Mouse (Mus musculus): ENCODE results near the gene Prox1. TPM values are rescaled to one million over a fixed set of nuclear protein-coding genes. Genes with fewer than 3 reads are reported as not detected.

Gene Prox1
- total and polyA plus RNA-seq, 2 experiments from 2014 or later, result 3.8 to 8.4 TPM

DNA sequence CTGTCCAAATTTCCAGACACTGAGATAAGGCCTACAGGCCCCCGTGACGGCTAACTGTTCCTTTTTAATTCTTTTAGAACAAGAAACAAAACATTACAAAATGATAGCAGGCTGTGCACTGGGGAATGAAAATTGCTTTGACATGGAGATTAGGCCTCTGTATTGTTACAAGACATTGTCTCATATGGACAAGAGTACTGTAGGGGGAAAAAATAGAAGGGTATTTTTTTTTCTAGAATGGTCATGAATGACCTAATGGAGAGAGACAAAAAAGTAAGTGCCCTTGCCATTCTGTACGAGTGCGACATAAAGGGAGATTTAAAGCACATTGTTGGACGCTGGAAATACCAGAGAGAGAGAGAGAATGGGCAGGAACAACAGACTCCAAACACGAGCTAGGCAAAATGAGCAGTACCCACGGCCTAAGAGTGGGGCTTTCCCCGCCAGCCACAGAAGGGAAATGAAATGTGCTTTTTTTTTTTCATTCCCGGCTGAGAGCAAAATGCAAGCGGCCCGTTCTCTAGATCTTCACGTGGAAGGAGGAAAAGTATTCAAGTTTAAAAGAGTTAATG, 21.8 kb downstream of the Prox1 start:
- Histone ChIP-seq H3K4me3 (ENCODE audit: low read length) (no peak overlapping the region), H3K9ac (replicated peaks; ENCODE audit: low read length) (no peak overlapping the region), H3K9me3 (ENCODE audit: low read length) (no peaks in the 10 kb centered on the region), H3K4me1 (ENCODE audit: insufficient read depth, low read length) (no peaks in the 10 kb centered on the region), H3K36me3 (ENCODE audit: insufficient read depth, low read length) (no peaks in the 10 kb centered on the region), H3K27me3 (ENCODE audit: insufficient read depth, low read length) (peaks cover 5% of the 10 kb centered on the region; the same call in 1 of the 2 replicates), H3K4me2 (ENCODE audit: low read depth, low read length) (peak overlapping the region; percentile 34), H3K27ac (no peak overlapping the region)
- ATAC-seq, result no peak
- no peak for TF ChIP-seq CTCF (IDR thresholded peaks at IDR 0.05; ENCODE audit: low read depth)
- 26% methylated on average over 12 of the region's 12 CpGs for WGBS
- DNase-seq (ENCODE audit: low spot score), result no peak

DNA sequence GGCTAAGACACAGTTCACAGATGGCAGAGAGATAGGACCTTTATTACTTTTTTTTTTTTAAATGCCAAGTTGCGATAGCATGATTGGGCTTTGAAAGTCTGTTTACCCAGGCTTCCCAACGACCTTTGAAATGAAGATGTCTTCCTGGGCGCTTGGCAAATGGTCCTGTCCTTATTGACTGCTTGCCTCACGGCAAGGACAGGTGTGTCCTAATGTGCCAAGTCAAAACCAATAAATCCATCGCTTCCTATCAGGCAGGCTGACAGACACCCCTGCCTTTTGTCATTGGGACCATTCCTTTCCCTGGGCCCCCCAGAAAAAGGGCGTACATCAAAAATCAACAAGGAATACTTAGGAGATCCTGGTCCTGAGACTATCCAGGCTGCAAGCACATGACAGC, 22.7 kb downstream of the Prox1 start:
- WGBS, result 77% methylated on average over 6 of the region's 6 CpGs
- Histone ChIP-seq H3K4me3 (ENCODE audit: low read length) (no peak overlapping the region), H3K27me3 (ENCODE audit: insufficient read depth, low read length) (peaks cover 5% of the 10 kb centered on the region; the same call in 1 of the 2 replicates), H3K9me3 (ENCODE audit: low read length) (no peaks in the 10 kb centered on the region), H3K9ac (replicated peaks; ENCODE audit: low read length) (no peak overlapping the region), H3K27ac (no peak overlapping the region), H3K4me2 (ENCODE audit: low read depth, low read length) (no peak overlapping the region), H3K36me3 (ENCODE audit: insufficient read depth, low read length) (no peaks in the 10 kb centered on the region), H3K4me1 (ENCODE audit: insufficient read depth, low read length) (no peaks in the 10 kb centered on the region)
- DNase-seq (ENCODE audit: low spot score) (no peak), ATAC-seq (no peak)
- no peak for TF ChIP-seq CTCF (IDR thresholded peaks at IDR 0.05; ENCODE audit: low read depth)

DNA sequence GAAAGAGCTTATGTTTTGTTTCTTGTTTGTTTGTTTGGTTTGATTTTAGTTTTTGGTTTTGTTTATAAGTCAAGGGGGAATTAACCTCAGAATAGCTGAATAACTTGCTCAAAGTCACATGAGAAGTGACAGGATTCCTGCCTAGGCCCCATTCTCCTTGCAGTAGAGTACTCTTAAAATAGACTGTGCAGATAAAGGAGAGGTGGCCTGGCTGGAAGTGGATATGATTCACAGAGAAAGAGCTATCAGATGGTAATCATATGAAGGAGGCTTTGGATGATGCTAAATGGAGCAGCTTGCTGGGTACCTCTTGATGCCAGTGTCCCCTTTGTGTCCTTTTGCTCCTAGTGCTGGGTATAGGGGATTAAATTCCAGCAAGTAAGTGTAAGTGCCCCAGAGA, 26.1 kb downstream of the Prox1 start:
- DNase-seq (ENCODE audit: low spot score), result no peak
- no peak for TF ChIP-seq CTCF (IDR thresholded peaks at IDR 0.05; ENCODE audit: low read depth)
- H3K27ac ChIP-seq, result no peak overlapping the region
- peaks cover 4% of the 10 kb centered on the region; the same call in 1 of the 2 replicates for H3K4me1 ChIP-seq (ENCODE audit: insufficient read depth, low read length)
- no peaks in the 10 kb centered on the region for H3K36me3 ChIP-seq (ENCODE audit: insufficient read depth, low read length)
- no peak overlapping the region for H3K9ac ChIP-seq (replicated peaks; ENCODE audit: low read length)
- no peak for ATAC-seq
- H3K9me3 ChIP-seq (ENCODE audit: low read length), result no peaks in the 10 kb centered on the region
- H3K4me2 ChIP-seq (ENCODE audit: low read depth, low read length), result no peak overlapping the region
- no peaks in the 10 kb centered on the region for H3K27me3 ChIP-seq (ENCODE audit: insufficient read depth, low read length)
- H3K4me3 ChIP-seq (ENCODE audit: low read length), result no peak overlapping the region

DNA sequence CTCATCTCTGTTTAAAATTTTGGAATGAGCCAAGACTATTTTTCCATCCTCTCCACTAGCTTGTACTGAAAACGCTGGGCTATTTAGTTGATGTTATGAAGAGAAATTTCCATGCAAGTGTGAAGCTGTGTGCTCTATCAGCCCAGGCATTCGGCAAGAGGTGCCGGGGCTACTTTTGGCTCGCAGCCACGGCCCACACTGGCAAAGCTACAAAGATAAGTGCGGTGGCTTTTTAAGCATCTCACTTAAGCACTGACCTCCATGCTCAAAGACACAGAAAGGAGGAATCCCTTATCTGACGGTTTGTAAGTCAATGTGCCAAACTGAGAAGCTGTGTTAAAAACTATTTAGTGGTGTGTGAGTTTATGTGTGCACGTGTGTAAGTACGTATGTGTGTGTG, 26.9 kb downstream of the Prox1 start:
- TF ChIP-seq CTCF (IDR thresholded peaks at IDR 0.05; ENCODE audit: low read depth), result no peak
- no peak overlapping the region for H3K9ac ChIP-seq (replicated peaks; ENCODE audit: low read length)
- no peak overlapping the region for H3K4me2 ChIP-seq (ENCODE audit: low read depth, low read length)
- DNase-seq (ENCODE audit: low spot score) (no peak), ATAC-seq (no peak)
- no peaks in the 10 kb centered on the region for H3K9me3 ChIP-seq (ENCODE audit: low read length)
- no peaks in the 10 kb centered on the region for H3K27me3 ChIP-seq (ENCODE audit: insufficient read depth, low read length)
- H3K4me3 ChIP-seq (ENCODE audit: low read length), result no peak overlapping the region
- no peaks in the 10 kb centered on the region for H3K36me3 ChIP-seq (ENCODE audit: insufficient read depth, low read length)
- no peak overlapping the region for H3K27ac ChIP-seq
- peaks cover 4% of the 10 kb centered on the region; the same call in 1 of the 2 replicates for H3K4me1 ChIP-seq (ENCODE audit: insufficient read depth, low read length)
- 66% methylated on average over 9 of the region's 9 CpGs for WGBS

DNA sequence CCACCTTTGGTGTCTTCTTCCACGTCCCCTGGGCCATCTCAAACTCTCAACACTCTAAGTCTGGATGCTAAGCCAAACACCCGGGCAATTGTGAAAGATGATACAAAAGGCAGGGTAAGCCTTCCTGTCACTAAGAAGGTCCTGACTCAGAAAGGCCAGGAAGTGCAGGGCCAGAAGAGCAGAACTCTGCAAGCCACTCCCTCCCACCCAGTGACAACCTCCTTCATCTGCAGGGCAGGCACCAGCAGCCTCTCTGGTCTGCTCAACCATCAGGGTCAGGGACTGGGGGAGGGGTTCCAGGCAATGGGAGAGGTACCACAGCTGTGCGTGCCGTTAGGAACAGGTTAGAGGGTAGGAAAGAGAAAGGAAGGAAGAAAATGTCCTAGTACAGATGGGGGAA, 27.9 kb downstream of the Prox1 start:
- Histone ChIP-seq H3K27ac (no peak overlapping the region), H3K27me3 (ENCODE audit: insufficient read depth, low read length) (no peaks in the 10 kb centered on the region), H3K9ac (replicated peaks; ENCODE audit: low read length) (no peak overlapping the region), H3K4me2 (ENCODE audit: low read depth, low read length) (no peak overlapping the region), H3K4me1 (ENCODE audit: insufficient read depth, low read length) (peaks cover 10% of the 10 kb centered on the region), H3K9me3 (ENCODE audit: low read length) (no peaks in the 10 kb centered on the region), H3K4me3 (ENCODE audit: low read length) (no peak overlapping the region), H3K36me3 (ENCODE audit: insufficient read depth, low read length) (no peaks in the 10 kb centered on the region)
- no peak for TF ChIP-seq CTCF (IDR thresholded peaks at IDR 0.05; ENCODE audit: low read depth)
- ATAC-seq, result no peak
- 58% methylated on average over 4 of the region's 4 CpGs for WGBS
- no peak for DNase-seq (ENCODE audit: low spot score)

DNA sequence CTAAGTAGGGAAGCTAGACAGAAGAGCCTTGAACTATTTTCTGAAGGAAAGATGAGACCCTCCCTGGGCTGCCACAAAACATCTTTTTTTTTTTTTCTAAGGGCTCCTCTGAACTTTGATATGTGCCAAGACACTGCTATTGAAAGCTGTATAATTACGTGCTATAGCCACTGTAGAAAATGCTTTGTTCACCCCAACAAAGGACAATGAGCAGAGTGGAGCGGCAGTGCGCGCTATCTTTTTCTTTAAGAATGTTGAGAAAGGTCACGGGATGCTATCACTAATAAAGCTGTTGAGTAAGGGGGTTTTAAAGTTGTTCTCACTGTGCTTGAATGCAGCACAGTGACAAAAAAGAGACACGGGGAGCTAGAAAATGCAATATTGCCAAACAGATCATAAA, 30.0 kb downstream of the Prox1 start:
- no peak for TF ChIP-seq CTCF (IDR thresholded peaks at IDR 0.05; ENCODE audit: low read depth)
- H3K9ac ChIP-seq (replicated peaks; ENCODE audit: low read length), result no peak overlapping the region
- DNase-seq (ENCODE audit: low spot score) (no peak), ATAC-seq (no peak)
- H3K9me3 ChIP-seq (ENCODE audit: low read length), result no peaks in the 10 kb centered on the region
- H3K4me1 ChIP-seq (ENCODE audit: insufficient read depth, low read length), result peaks cover 10% of the 10 kb centered on the region
- WGBS, result 68% methylated on average over 6 of the region's 6 CpGs
- H3K36me3 ChIP-seq (ENCODE audit: insufficient read depth, low read length), result no peaks in the 10 kb centered on the region
- H3K4me2 ChIP-seq (ENCODE audit: low read depth, low read length), result no peak overlapping the region
- H3K4me3 ChIP-seq (ENCODE audit: low read length), result no peak overlapping the region
- H3K27me3 ChIP-seq (ENCODE audit: insufficient read depth, low read length), result no peaks in the 10 kb centered on the region
- no peak overlapping the region for H3K27ac ChIP-seq

DNA sequence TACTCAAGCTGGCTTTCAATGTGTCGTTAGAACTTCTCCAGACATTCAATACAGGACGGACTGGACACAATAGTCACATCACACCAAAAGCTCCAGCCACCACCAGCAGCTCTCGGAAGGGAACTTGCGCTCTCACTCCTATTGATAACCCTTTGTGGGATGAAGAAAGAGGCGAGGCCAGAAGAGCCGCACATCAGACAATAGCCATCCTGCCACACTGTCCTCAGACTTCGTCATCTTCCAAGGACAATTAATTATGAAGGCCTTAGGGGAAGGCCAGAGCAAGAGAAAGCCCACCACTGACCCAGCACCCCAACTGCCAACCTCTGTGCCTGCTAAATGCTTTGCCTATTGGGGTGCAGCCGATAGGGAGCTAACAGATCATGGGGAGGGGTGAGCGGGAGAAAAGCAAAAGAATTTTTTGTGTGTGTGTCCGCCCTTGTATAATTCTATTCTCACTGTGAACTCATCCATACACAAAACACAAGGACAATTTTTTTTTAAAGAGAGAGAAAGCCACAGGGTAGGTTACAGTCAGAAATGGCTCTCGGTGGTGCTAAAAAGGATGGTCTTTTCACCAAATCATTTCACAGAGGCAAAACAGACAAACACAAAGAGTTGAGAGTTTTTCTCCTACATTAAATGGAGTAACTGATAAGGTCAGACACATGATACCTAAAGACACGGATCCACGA, 30.7 kb downstream of the Prox1 start:
- peaks cover 10% of the 10 kb centered on the region for H3K4me1 ChIP-seq (ENCODE audit: insufficient read depth, low read length)
- no peak for DNase-seq (ENCODE audit: low spot score)
- TF ChIP-seq CTCF (IDR thresholded peaks at IDR 0.05; ENCODE audit: low read depth), result no peak
- H3K27ac ChIP-seq, result no peak overlapping the region
- H3K36me3 ChIP-seq (ENCODE audit: insufficient read depth, low read length), result no peaks in the 10 kb centered on the region
- 62% methylated on average over 13 of the region's 13 CpGs for WGBS
- H3K9ac ChIP-seq (replicated peaks; ENCODE audit: low read length), result no peak overlapping the region
- no peak overlapping the region for H3K4me2 ChIP-seq (ENCODE audit: low read depth, low read length)
- no peaks in the 10 kb centered on the region for H3K9me3 ChIP-seq (ENCODE audit: low read length)
- H3K27me3 ChIP-seq (ENCODE audit: insufficient read depth, low read length), result no peaks in the 10 kb centered on the region
- ATAC-seq, result no peak
- no peak overlapping the region for H3K4me3 ChIP-seq (ENCODE audit: low read length)

All from hindbrain, postnatal 0 days (tissue).